Mouse (Mus musculus) adrenal gland, postnatal 4 days (tissue): ENCODE results near the gene Rps6kc1. TPM values are rescaled to one million over a fixed set of nuclear protein-coding genes. Genes with fewer than 3 reads are reported as not detected.

Experiments used
- DNase-seq, 2 experiments: peaks; one replicate each; pipeline ENCODE4 v3.0.0; 2021 to 2022; ENCODE audit warnings: low spot score in 2 of 2, mixed read lengths in 2 of 2
- total RNA-seq, 2 experiments: library from RNA; stranded (reverse); gene quantifications; 2 replicates each; pipeline ENCODE4 v1.2.3; 2021

Rps6kc1 gene
- total RNA-seq, 2 experiments from 2014 or later = 28.0 to 30.7 TPM

- no peak for DNase-seq
Measured at GRCm38 (mm10) chr1:190682021-190682926, 229.3 kb downstream of the Rps6kc1 start.

- no peak for DNase-seq
Measured at GRCm38 (mm10) chr1:190675455-190675854, 236.1 kb downstream of the Rps6kc1 start.

GRCm38 (mm10) chr1:190669099-190669498, 242.5 kb downstream of the Rps6kc1 start:
- no peak for DNase-seq

GRCm38 (mm10) chr1:190667821-190668220, 243.7 kb downstream of the Rps6kc1 start:
- DNase-seq = no peak

- DNase-seq = no peak
Measured at GRCm38 (mm10) chr1:190667326-190667725, 244.2 kb downstream of the Rps6kc1 start.

GRCm38 (mm10) chr1:190665490-190665875, 246.1 kb downstream of the Rps6kc1 start:
- no peak for DNase-seq

- DNase-seq = no peak
Measured at GRCm38 (mm10) chr1:190664767-190665489, 246.6 kb downstream of the Rps6kc1 start.

GRCm38 (mm10) chr1:190663996-190664395, 247.6 kb downstream of the Rps6kc1 start:
- DNase-seq = no peak

- no peak for DNase-seq
Measured at GRCm38 (mm10) chr1:190662736-190663135, 248.8 kb downstream of the Rps6kc1 start.

- DNase-seq = no peak
Measured at GRCm38 (mm10) chr1:190661764-190662163, 249.8 kb downstream of the Rps6kc1 start.

GRCm38 (mm10) chr1:190661249-190661648, 250.3 kb downstream of the Rps6kc1 start:
- DNase-seq = no peak

- DNase-seq = no peak
Measured at GRCm38 (mm10) chr1:190659722-190660502, 251.7 kb downstream of the Rps6kc1 start.

- DNase-seq = no peak
Measured at GRCm38 (mm10) chr1:190658266-190658665, 253.3 kb downstream of the Rps6kc1 start.

GRCm38 (mm10) chr1:190656089-190656488, 255.5 kb downstream of the Rps6kc1 start:
- DNase-seq = no peak

GRCm38 (mm10) chr1:190655651-190656050, 255.9 kb downstream of the Rps6kc1 start:
- no peak for DNase-seq

GRCm38 (mm10) chr1:190655081-190655480, 256.5 kb downstream of the Rps6kc1 start:
- DNase-seq = no peak

- DNase-seq = no peak
Measured at GRCm38 (mm10) chr1:190654694-190655001, 256.9 kb downstream of the Rps6kc1 start.

- DNase-seq = no peak
Measured at GRCm38 (mm10) chr1:190653989-190654693, 257.4 kb downstream of the Rps6kc1 start.

GRCm38 (mm10) chr1:190653081-190653480, 258.5 kb downstream of the Rps6kc1 start:
- DNase-seq = no peak
